Mouse (Mus musculus): Measurements from ENCODE around the gene Ank3. TPM values are rescaled to one million over a fixed set of nuclear protein-coding genes. Genes with fewer than 3 reads are reported as not detected.

Ank3 gene
- total and polyA plus RNA-seq, 2 experiments from 2014 or later, result 66.6 to 253 TPM

GRCm38 (mm10) chr10:69777736-69778135, 379.2 kb downstream of the Ank3 start:
- H3K9ac ChIP-seq (replicated peaks; ENCODE audit: low read length, poor library complexity, severe bottlenecking), result no peak overlapping the region
- TF ChIP-seq CTCF (IDR thresholded peaks at IDR 0.05), result no peak
- no peak overlapping the region; the same call in 1 of the 2 replicates for H3K27ac ChIP-seq (ENCODE audit: low read depth, low read length)
- no peak overlapping the region for H3K4me2 ChIP-seq (ENCODE audit: low read depth, low read length, poor library complexity, severe bottlenecking)
- H3K4me1 ChIP-seq (ENCODE audit: insufficient read depth, low read length), result no peaks in the 10 kb centered on the region
- WGBS, result 76% methylated on average over 11 of the region's 11 CpGs
- H3K4me3 ChIP-seq (ENCODE audit: low read depth, low read length), result no peak overlapping the region
- H3K9me3 ChIP-seq (ENCODE audit: low read length), result no peaks in the 10 kb centered on the region
- DNase-seq (ENCODE audit: low spot score) (no peak), ATAC-seq (ENCODE audit: low FRiP score) (no peak)
- no peaks in the 10 kb centered on the region for H3K36me3 ChIP-seq (ENCODE audit: insufficient read depth, low read length)
- no peaks in the 10 kb centered on the region for H3K27me3 ChIP-seq (ENCODE audit: insufficient read depth, low read length)

- Histone ChIP-seq H3K36me3 (ENCODE audit: insufficient read depth, low read length) (no peaks in the 10 kb centered on the region), H3K4me3 (ENCODE audit: low read depth, low read length) (no peak overlapping the region), H3K4me2 (ENCODE audit: low read depth, low read length, poor library complexity, severe bottlenecking) (no peak overlapping the region), H3K9ac (replicated peaks; ENCODE audit: low read length, poor library complexity, severe bottlenecking) (no peak overlapping the region), H3K9me3 (ENCODE audit: low read length) (no peaks in the 10 kb centered on the region), H3K4me1 (ENCODE audit: insufficient read depth, low read length) (no peaks in the 10 kb centered on the region), H3K27ac (ENCODE audit: low read depth, low read length) (no peak overlapping the region), H3K27me3 (ENCODE audit: insufficient read depth, low read length) (no peaks in the 10 kb centered on the region)
- WGBS, result 92% methylated on average over 3 of the region's 3 CpGs
- DNase-seq (ENCODE audit: low spot score) (no peak), ATAC-seq (ENCODE audit: low FRiP score) (no peak)
- no peak for TF ChIP-seq CTCF (IDR thresholded peaks at IDR 0.05)
Measured at GRCm38 (mm10) chr10:69779246-69779645, 380.7 kb downstream of the Ank3 start.

- Histone ChIP-seq H3K36me3 (ENCODE audit: insufficient read depth, low read length) (no peaks in the 10 kb centered on the region), H3K27me3 (ENCODE audit: insufficient read depth, low read length) (no peaks in the 10 kb centered on the region), H3K4me3 (ENCODE audit: low read depth, low read length) (no peak overlapping the region), H3K9me3 (ENCODE audit: low read length) (no peaks in the 10 kb centered on the region), H3K4me1 (ENCODE audit: insufficient read depth, low read length) (0 out of 2 replicates have a peak, but pooled peaks cover 2% of the 10 kb centered on the region), H3K9ac (replicated peaks; ENCODE audit: low read length, poor library complexity, severe bottlenecking) (no peak overlapping the region), H3K27ac (ENCODE audit: low read depth, low read length) (no peak overlapping the region), H3K4me2 (ENCODE audit: low read depth, low read length, poor library complexity, severe bottlenecking) (no peak overlapping the region)
- peak; percentile 66 for TF ChIP-seq CTCF (IDR thresholded peaks at IDR 0.05)
- DNase-seq (ENCODE audit: low spot score) (peak; percentile 56), ATAC-seq (ENCODE audit: low FRiP score) (peak; percentile 51; the same call in 1 of the 2 replicates)
- 30% methylated on average over 8 of the region's 8 CpGs for WGBS
Measured at GRCm38 (mm10) chr10:69781491-69781890, 382.9 kb downstream of the Ank3 start.

DNA sequence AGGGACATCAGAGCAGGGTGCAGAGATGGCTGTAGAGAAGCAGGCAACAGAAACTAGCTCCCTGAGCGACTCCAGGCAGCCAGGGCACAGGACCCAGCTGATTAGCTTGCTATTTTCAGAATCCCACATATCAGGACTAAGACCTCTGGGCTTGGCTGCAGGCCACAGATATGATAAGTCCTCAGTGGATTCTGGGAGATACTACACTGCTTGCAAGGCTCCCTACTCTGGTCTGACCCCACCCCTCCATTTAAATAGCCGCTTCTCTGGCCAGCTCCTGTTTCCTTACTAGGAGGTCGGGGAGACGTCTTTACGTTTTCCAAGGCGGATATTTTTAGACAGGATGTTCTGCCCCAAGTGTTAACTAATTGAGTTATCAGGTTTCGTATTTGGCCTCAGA, 386.7 kb downstream of the Ank3 start:
- Histone ChIP-seq H3K4me3 (ENCODE audit: low read depth, low read length) (no peak overlapping the region), H3K27me3 (ENCODE audit: insufficient read depth, low read length) (no peaks in the 10 kb centered on the region), H3K27ac (ENCODE audit: low read depth, low read length) (no peak overlapping the region), H3K9me3 (ENCODE audit: low read length) (no peaks in the 10 kb centered on the region), H3K9ac (replicated peaks; ENCODE audit: low read length, poor library complexity, severe bottlenecking) (no peak overlapping the region), H3K4me2 (ENCODE audit: low read depth, low read length, poor library complexity, severe bottlenecking) (no peak overlapping the region), H3K4me1 (ENCODE audit: insufficient read depth, low read length) (0 out of 2 replicates have a peak, but pooled peaks cover 2% of the 10 kb centered on the region), H3K36me3 (ENCODE audit: insufficient read depth, low read length) (no peaks in the 10 kb centered on the region)
- DNase-seq (ENCODE audit: low spot score) (no peak), ATAC-seq (ENCODE audit: low FRiP score) (no peak)
- TF ChIP-seq CTCF (IDR thresholded peaks at IDR 0.05), result no peak
- WGBS, result 42% methylated on average over 7 of the region's 7 CpGs

DNA sequence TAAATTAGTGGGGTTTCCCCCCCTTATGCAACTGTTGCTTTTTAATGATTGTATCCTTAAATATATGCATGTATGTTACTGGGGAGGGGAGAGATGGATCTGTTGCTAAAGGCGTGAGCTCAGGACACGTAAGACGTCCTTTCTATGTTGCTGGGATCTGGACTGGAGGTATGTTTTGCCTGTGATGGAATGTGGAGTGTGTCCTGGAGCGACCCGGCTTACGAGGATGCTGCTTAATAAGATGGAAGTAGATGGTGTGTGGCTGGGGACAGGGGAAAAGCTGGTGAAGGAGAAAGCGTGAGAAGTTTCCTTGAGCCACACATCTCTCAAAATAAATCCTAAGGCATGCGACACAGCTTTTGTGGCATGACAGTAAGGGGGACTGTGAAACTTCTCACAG, 387.1 kb downstream of the Ank3 start:
- Histone ChIP-seq H3K4me1 (ENCODE audit: insufficient read depth, low read length) (0 out of 2 replicates have a peak, but pooled peaks cover 2% of the 10 kb centered on the region), H3K4me2 (ENCODE audit: low read depth, low read length, poor library complexity, severe bottlenecking) (no peak overlapping the region), H3K9ac (replicated peaks; ENCODE audit: low read length, poor library complexity, severe bottlenecking) (no peak overlapping the region), H3K9me3 (ENCODE audit: low read length) (no peaks in the 10 kb centered on the region), H3K36me3 (ENCODE audit: insufficient read depth, low read length) (no peaks in the 10 kb centered on the region), H3K27me3 (ENCODE audit: insufficient read depth, low read length) (no peaks in the 10 kb centered on the region), H3K27ac (ENCODE audit: low read depth, low read length) (no peak overlapping the region), H3K4me3 (ENCODE audit: low read depth, low read length) (no peak overlapping the region)
- WGBS, result 78% methylated on average over 8 of the region's 8 CpGs
- no peak for DNase-seq (ENCODE audit: low spot score)
- no peak for TF ChIP-seq CTCF (IDR thresholded peaks at IDR 0.05)
- no peak for ATAC-seq (ENCODE audit: low FRiP score)

- Histone ChIP-seq H3K27me3 (ENCODE audit: insufficient read depth, low read length) (no peaks in the 10 kb centered on the region), H3K9ac (replicated peaks; ENCODE audit: low read length, poor library complexity, severe bottlenecking) (no peak overlapping the region), H3K4me1 (ENCODE audit: insufficient read depth, low read length) (0 out of 2 replicates have a peak, but pooled peaks cover 2% of the 10 kb centered on the region), H3K36me3 (ENCODE audit: insufficient read depth, low read length) (no peaks in the 10 kb centered on the region), H3K4me3 (ENCODE audit: low read depth, low read length) (no peak overlapping the region), H3K4me2 (ENCODE audit: low read depth, low read length, poor library complexity, severe bottlenecking) (no peak overlapping the region), H3K9me3 (ENCODE audit: low read length) (no peaks in the 10 kb centered on the region), H3K27ac (ENCODE audit: low read depth, low read length) (no peak overlapping the region)
- DNase-seq (ENCODE audit: low spot score) (no peak), ATAC-seq (ENCODE audit: low FRiP score) (no peak)
- TF ChIP-seq CTCF (IDR thresholded peaks at IDR 0.05), result no peak
- WGBS, result 70% methylated on average over 13 of the region's 13 CpGs
Measured at GRCm38 (mm10) chr10:69786220-69786993, 387.8 kb downstream of the Ank3 start.
